Mouse (Mus musculus) heart, postnatal 14 days (tissue): Measurements from ENCODE around the gene Rtn3. TPM values are rescaled to one million over a fixed set of nuclear protein-coding genes. Genes with fewer than 3 reads are reported as not detected.
"Not testable (repeated sequence)": the region's sequence is repeated elsewhere in the genome, so short reads cannot be mapped to it uniquely, and the experiment has no call there.

Experiments
- DNase-seq, 2 experiments: peaks; one replicate each; pipeline ENCODE4 v3.0.0; 2021 to 2022
- intact Hi-C: fragments of 180-260 bp; cut with DNase I; formaldehyde crosslinking; loops from one replicate; pipeline ENCODE4 v1.15.1; 2025
- long read RNA-seq, 2 experiments: library from polyadenylated mRNA; stranded (forward); transcript quantifications; one replicate each; pipeline ENCODE4 v2.0.0; 2021
- total RNA-seq, 2 experiments: library from RNA; stranded (reverse); gene quantifications; 2 replicates each; pipeline ENCODE4 v1.2.3; 2021

Gene Rtn3
- total RNA-seq = 10 to 100 TPM; 79.2 to 87.9 TPM
- long read RNA-seq, experiment 1, transcript Rtn3-201 (8 exons, 2,898 nt) = minor isoform, 11 of 129 reads
- long read RNA-seq, experiment 1, transcript Rtn3-203 (7 exons, 2,762 nt) = major isoform, 107 of 129 reads
- long read RNA-seq, experiment 1, partial matches to known transcripts = 2 of 129 reads
- long read RNA-seq, experiment 1, other reads (novel, unspliced or antisense) = 9 of 129 reads
- long read RNA-seq, experiment 2, transcript Rtn3-201 (8 exons, 2,898 nt) = minor isoform, 10 of 99 reads
- long read RNA-seq, experiment 2, transcript Rtn3-203 (7 exons, 2,762 nt) = major isoform, 82 of 99 reads
- long read RNA-seq, experiment 2, partial matches to known transcripts = 1 of 99 reads
- long read RNA-seq, experiment 2, other reads (novel, unspliced or antisense) = 6 of 99 reads

GRCm38 (mm10) chr19:7482599-7483511 lies at the start of gene Rtn3:
Rtn3 (minus strand) TSS chr19:7483281.
- peak; percentile 98 to 100 for DNase-seq
- intact Hi-C loops = loop anchor here (5.0 kb wide), 1 partner anchor 41 kb away; no protein-coding TSS in a partner anchor

- DNase-seq = no peak
- intact Hi-C loops = no loop called here
Observed at GRCm38 (mm10) chr19:7531906-7532305, 48.8 kb upstream of the Rtn3 start.

GRCm38 (mm10) chr19:7528639-7529428 lies 45.8 kb upstream of the Rtn3 start:
- intact Hi-C loops = loop anchor here (1.0 to 2.0 kb wide), 2 partner anchors 66 to 88 kb away; no protein-coding TSS in a partner anchor
- DNase-seq = peak; percentile 68 to 78

GRCm38 (mm10) chr19:7524879-7525278 lies 41.8 kb upstream of the Rtn3 start:
- intact Hi-C loops = loop anchor here (5.0 kb wide), 1 partner anchor 83 kb away; no protein-coding TSS in a partner anchor
- DNase-seq = no peak

- intact Hi-C loops = loop anchor here (5.0 kb wide), 1 partner anchor 81 kb away; no protein-coding TSS in a partner anchor
Observed at GRCm38 (mm10) chr19:7523781-7524180, 40.7 kb upstream of the Rtn3 start.

GRCm38 (mm10) chr19:7523292-7523691 lies 40.2 kb upstream of the Rtn3 start:
- intact Hi-C loops = loop anchor here (5.0 kb wide), 1 partner anchor 81 kb away; no protein-coding TSS in a partner anchor
- DNase-seq = peak in 1 of 2 experiments; percentile 32

More at GRCm38 (mm10) chr19:7523781-7524180, 40.7 kb upstream of the Rtn3 start:
- no peak for DNase-seq

- DNase-seq = no peak
- intact Hi-C loops = loop anchor here (5.0 kb wide), 1 partner anchor 81 kb away; no protein-coding TSS in a partner anchor
Observed at GRCm38 (mm10) chr19:7522856-7523255, 39.8 kb upstream of the Rtn3 start.

- intact Hi-C loops = loop anchor here (5.0 kb wide), 1 partner anchor 79 kb away; no protein-coding TSS in a partner anchor
- DNase-seq = no peak
Observed at GRCm38 (mm10) chr19:7521619-7522018, 38.5 kb upstream of the Rtn3 start.

- intact Hi-C loops = no loop called here
- no peak for DNase-seq
Observed at GRCm38 (mm10) chr19:7516437-7516836, 33.4 kb upstream of the Rtn3 start.

GRCm38 (mm10) chr19:7508026-7508425 lies 24.9 kb upstream of the Rtn3 start:
- no peak for DNase-seq
- intact Hi-C loops = no loop called here

GRCm38 (mm10) chr19:7506321-7506720 lies 23.2 kb upstream of the Rtn3 start:
- intact Hi-C loops = no loop called here
- no peak for DNase-seq

- intact Hi-C loops = no loop called here
- DNase-seq = no peak
Observed at GRCm38 (mm10) chr19:7502432-7502831, 19.4 kb upstream of the Rtn3 start.

- DNase-seq = no peak
- intact Hi-C loops = no loop called here
Observed at GRCm38 (mm10) chr19:7500701-7501100, 17.6 kb upstream of the Rtn3 start.

- DNase-seq = no peak
- intact Hi-C loops = no loop called here
Observed at GRCm38 (mm10) chr19:7498816-7499215, 15.7 kb upstream of the Rtn3 start.

- DNase-seq, intact Hi-C loops: not testable (repeated sequence)
Observed at GRCm38 (mm10) chr19:7496070-7496469, 13.0 kb upstream of the Rtn3 start.

- intact Hi-C loops = no loop called here
- DNase-seq = no peak
Observed at GRCm38 (mm10) chr19:7495221-7496038, 12.3 kb upstream of the Rtn3 start.

GRCm38 (mm10) chr19:7494187-7495015 lies 11.3 kb upstream of the Rtn3 start:
- DNase-seq = peak; percentile 92 to 95
- intact Hi-C loops = no loop called here
